Mouse (Mus musculus) spleen, adult 2 months (tissue): Measurements from ENCODE around the gene Ccdc8. TPM values are rescaled to one million over a fixed set of nuclear protein-coding genes. Genes with fewer than 3 reads are reported as not detected.
"Not testable (repeated sequence)": the region's sequence is repeated elsewhere in the genome, so short reads cannot be mapped to it uniquely, and the experiment has no call there.

ENCODE experiments used
- DNase-seq, 2 experiments: peaks; one replicate each; pipeline versions ENCODE4 v3.0.0 to v3.0.0-alpha.2; 2012 to 2021; ENCODE audit warnings: low spot score in 2 of 2, low read depth in 1 of 2
- H3K27ac ChIP-seq: fragments of 200-500 bp; 2 replicates; pipeline ENCODE4 v1.5.1; 2012; ENCODE audit warnings: low read length, inconsistent platforms; ENCODE audit not compliant: insufficient read depth
- H3K27me3 ChIP-seq: fragments of 200-500 bp; 2 replicates; pipeline ENCODE4 v1.6.1; 2012; ENCODE audit warnings: mild to moderate bottlenecking, moderate library complexity, low read length, inconsistent platforms; ENCODE audit not compliant: control insufficient read depth, insufficient read depth
- H3K36me3 ChIP-seq: fragments of 200-500 bp; 2 replicates; pipeline ENCODE4 v1.6.1; 2012; ENCODE audit warnings: mild to moderate bottlenecking, low read length, inconsistent platforms; ENCODE audit not compliant: control insufficient read depth, insufficient read depth
- H3K4me1 ChIP-seq: fragments of 200-500 bp; 2 replicates; pipeline ENCODE4 v1.6.1; 2011; ENCODE audit warnings: inconsistent platforms; ENCODE audit not compliant: control insufficient read depth, insufficient read depth, insufficient read length
- H3K4me3 ChIP-seq: fragments of 200-500 bp; 2 replicates; pipeline ENCODE4 v1.5.1; 2011; ENCODE audit warnings: mild to moderate bottlenecking, inconsistent platforms; ENCODE audit not compliant: insufficient read depth, insufficient read length; ENCODE audit errors: extremely low read depth
- CTCF ChIP-seq: fragments of 200-500 bp; IDR thresholded peaks from 2 replicates; pipeline ENCODE4 v1.5.1; 2011; ENCODE audit warnings: mild to moderate bottlenecking, inconsistent platforms; ENCODE audit not compliant: insufficient read depth, insufficient read length, insufficient replicate concordance; ENCODE audit errors: extremely low read depth
- POLR2A ChIP-seq: fragments of 200-500 bp; IDR thresholded peaks from 2 replicates; pipeline ENCODE4 v1.6.1; 2011; ENCODE audit warnings: low read depth, low read length, inconsistent platforms
- WGBS: fragments of 180-500 bp; shearing (Covaris S2); methylation state at CpG from one replicate; pipeline ENCODE4 v1.1.7; 2018; 5-methylcytosine and 5-hydroxymethylcytosine counted together
- polyA plus RNA-seq: library from polyadenylated mRNA; depleted of rRNA; stranded (reverse); fragments of >200 nt; gene quantifications from 2 replicates; pipeline ENCODE4 v1.2.3, GENCODE M21; 2012

Ccdc8 gene
- polyA plus RNA-seq, 1 experiment = 2.2 TPM

DNA sequence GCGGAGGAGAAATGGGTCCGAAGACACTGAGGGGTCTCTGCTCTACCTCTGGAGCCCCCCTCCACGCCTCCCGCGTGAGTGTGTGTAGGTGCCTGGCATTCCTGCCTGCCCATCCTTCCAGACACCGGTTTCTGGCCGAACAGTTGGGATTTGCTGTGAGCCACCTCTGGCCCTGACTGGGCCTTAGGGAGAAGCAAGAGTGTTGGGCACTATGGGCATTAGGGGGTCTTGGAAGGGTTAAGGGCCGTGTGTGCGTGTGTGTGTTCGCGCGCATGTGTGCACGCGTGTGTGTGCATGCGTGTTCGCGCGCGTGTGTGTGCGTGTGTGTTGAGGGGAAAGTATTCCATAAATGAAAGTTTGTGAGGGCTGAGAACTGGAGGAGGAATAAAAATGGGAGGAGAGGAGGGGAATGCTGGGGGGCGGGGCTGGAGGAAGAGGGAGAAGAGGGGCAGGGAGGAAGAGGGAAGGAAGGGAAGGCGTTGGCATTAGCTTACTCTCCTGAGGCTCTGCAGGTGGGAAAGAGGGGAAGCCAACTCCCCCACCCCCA lies 45.1 kb upstream of the Ccdc8 start:
- WGBS = 38% methylated on average over 22 of the region's 22 CpGs
- Histone ChIP-seq H3K36me3 (no peaks in the 10 kb centered on the region), H3K27me3 (peaks cover 9% of the 10 kb centered on the region), H3K4me1 (peaks cover 7% of the 10 kb centered on the region), H3K27ac (no peak overlapping the region), H3K4me3 (no peak overlapping the region)
- TF ChIP-seq POLR2A (no peak), CTCF (no peak)
- no peak for DNase-seq

DNA sequence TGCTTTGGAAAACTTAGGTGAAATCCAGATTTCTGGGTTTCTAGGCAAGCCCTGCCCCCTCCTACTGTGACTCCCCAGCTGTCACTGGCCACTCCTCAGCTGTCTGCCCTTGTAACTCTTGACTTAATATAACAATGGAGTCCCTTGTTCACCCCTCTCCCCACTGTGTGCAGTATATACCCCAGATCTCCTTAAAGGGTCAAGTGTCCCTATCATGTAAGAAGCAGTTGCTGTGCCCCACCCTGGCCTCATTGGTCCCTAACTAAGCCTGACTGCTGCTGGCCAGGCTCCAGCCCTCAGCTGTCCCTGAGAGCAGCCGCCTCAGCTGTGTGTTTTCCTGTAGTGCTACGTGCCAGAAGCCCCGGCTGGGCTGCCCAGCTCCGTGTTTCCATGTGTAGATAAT lies 44.5 kb upstream of the Ccdc8 start:
- peaks cover 7% of the 10 kb centered on the region for H3K4me1 ChIP-seq
- no peak overlapping the region for H3K27ac ChIP-seq
- TF ChIP-seq CTCF = no peak
- no peak for TF ChIP-seq POLR2A
- H3K36me3 ChIP-seq = no peaks in the 10 kb centered on the region
- WGBS = 29% methylated on average over 4 of the region's 4 CpGs
- H3K27me3 ChIP-seq = peaks cover 9% of the 10 kb centered on the region
- no peak for DNase-seq
- no peak overlapping the region for H3K4me3 ChIP-seq

DNA sequence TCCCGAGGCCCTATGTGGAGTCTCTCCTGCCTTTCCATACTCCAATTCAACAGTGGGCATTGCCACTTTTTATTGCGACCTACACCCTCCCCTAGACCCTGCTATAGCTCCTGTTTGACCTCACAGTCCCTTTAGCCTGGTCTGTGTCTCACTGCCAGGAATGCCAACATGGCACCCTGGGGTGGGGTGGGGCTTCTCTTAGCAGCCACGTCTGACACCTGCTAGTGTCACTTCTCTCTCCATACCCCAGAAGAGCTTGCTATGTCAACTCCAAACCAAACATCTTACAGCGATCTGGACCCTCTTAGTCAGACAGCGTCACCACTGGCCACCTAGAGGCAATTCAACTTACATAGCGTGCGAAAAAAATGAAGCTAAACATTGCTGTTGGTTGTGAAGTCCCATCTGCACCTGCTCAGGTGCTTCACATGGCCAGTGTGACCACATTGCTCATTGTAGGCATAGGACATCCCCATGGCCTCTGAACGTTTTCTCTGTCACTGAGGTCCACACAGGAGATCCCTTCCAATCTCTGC lies 43.5 kb upstream of the Ccdc8 start:
- TF ChIP-seq CTCF (no peak), POLR2A (no peak)

DNA sequence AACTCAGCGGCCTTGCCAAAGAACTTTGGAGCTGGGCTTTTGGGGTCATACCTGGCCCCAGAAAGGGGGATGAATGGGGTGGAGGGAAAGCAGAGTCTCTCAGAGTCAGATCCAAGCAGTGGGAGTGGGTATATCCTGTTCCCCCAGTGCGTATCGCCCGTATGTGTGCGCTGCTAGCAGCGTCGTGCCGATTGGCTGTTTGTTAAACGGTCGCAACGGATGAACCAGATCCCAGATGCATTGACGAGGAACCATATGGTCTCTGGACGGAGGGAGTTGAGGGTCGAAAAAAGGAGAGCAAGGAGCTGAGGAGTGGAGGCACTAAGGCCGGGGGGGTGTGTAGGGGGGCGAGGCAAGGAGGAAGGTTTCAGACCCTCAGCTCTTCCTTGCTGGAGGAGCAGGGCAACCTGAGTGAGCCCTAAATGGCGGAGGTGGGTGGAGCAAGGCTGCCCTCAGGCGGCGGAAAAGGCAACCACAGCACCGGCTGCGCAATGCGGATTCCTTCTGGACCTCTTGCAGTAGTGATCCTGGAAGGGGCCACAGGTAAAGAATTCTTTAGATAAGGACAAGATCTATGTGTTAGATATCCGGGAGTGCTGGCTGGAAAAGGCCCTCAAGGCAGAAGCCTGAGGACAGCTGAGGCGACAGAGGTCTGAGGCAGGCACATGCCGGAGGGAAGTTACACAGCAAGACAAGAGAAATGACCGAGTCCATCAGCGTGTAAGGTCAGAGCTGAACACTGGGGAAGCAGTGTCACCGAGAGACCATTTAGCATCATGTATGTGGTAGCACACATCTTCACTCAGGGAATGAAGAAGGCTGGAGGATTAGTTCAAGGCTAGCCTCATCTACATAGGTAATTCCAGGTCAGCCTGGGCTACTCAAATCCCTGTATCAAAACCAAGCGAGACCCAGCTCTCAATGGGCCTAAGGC lies 42.3 kb upstream of the Ccdc8 start:
- Histone ChIP-seq H3K4me1 (peaks cover 3% of the 10 kb centered on the region; the same call in 1 of the 2 replicates), H3K27me3 (peaks cover 7% of the 10 kb centered on the region), H3K27ac (no peak overlapping the region), H3K4me3 (no peak overlapping the region; the same call in 1 of the 2 replicates), H3K36me3 (no peaks in the 10 kb centered on the region)
- DNase-seq = peak in 1 of 2 experiments; percentile 54
- WGBS = 17% methylated on average over 28 of the region's 29 CpGs
- TF ChIP-seq POLR2A (no peak), CTCF (peak; percentile 93)

More for the DNA sequence above, 43.5 kb upstream of the Ccdc8 start:
- H3K4me1 ChIP-seq = peaks cover 7% of the 10 kb centered on the region
- no peak for DNase-seq
- peaks cover 9% of the 10 kb centered on the region for H3K27me3 ChIP-seq
- no peak overlapping the region for H3K27ac ChIP-seq
- H3K36me3 ChIP-seq = no peaks in the 10 kb centered on the region
- 80% methylated on average over 8 of the region's 8 CpGs for WGBS
- H3K4me3 ChIP-seq = no peak overlapping the region

GRCm38 (mm10) chr7:16950861-16951635 lies 41.5 kb upstream of the Ccdc8 start:
- DNase-seq = peak; percentile 54 to 67
- Histone ChIP-seq H3K4me3 (no peak overlapping the region), H3K4me1 (peaks cover 3% of the 10 kb centered on the region; the same call in 1 of the 2 replicates), H3K36me3 (no peaks in the 10 kb centered on the region), H3K27me3 (peaks cover 5% of the 10 kb centered on the region), H3K27ac (no peak overlapping the region)
- no peak for TF ChIP-seq POLR2A
- TF ChIP-seq CTCF = peak; percentile 75; the same call in 1 of the 2 replicates
- WGBS = 22% methylated on average over 18 of the region's 18 CpGs

DNA sequence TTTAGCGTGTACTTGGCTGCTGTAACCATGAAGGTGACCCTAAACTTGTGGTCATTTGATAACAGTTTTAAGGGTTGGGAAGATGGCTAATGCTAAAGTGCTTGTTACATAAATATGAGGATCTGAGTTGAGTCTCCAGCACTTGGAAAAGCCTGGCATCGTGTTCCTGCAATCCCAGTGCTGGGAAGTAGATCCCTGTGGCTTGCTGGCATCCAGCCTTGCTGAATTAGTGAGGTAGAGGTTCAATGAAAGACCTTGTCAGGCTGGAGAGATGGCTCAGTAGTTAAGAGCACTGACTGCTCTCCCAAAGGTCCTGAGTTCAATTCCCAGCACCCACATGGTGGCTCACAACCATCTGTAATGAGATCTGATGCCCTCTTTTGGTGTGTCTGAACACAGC lies 38.7 kb upstream of the Ccdc8 start:
- H3K4me1 ChIP-seq, H3K36me3 ChIP-seq, H3K27me3 ChIP-seq, DNase-seq, H3K4me3 ChIP-seq, H3K27ac ChIP-seq: not testable (repeated sequence)
- 71% methylated on average over 2 of the region's 2 CpGs for WGBS
